Mouse (Mus musculus): ENCODE data around the gene Sh3bp1.
A peak's percentile ranks its signal among the peaks of the same experiment; 100 is the strongest.

The Sh3bp1 gene

DNA sequence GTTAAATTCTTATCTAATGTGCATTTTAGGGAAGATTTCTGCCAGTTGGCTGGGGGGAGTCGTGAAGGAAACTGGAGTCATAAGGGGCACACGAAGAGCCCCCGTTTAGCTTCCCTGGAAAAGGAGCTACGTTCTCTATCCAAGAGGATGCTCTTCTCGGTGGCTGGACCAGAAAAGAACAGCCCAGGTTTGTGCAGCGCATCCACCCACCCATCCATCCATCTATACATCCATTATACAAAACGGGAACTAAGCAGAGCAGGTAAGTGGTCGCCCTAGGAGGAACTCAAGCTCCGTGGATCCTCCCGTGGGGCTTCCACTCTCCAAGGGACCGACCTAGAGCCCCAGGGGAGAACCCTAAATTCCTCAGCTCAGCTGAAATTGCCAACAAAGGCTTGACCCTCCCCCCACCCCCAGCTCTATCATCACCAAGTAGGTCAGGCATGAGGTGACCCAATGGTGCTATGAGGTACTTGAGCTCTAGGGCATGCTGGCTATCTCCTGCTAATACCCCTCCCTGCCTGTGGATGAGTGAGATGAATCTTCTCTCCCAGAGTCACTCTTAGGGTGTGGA, 48.7 kb downstream of the Sh3bp1 start:
- no peak for DNase-seq

DNA sequence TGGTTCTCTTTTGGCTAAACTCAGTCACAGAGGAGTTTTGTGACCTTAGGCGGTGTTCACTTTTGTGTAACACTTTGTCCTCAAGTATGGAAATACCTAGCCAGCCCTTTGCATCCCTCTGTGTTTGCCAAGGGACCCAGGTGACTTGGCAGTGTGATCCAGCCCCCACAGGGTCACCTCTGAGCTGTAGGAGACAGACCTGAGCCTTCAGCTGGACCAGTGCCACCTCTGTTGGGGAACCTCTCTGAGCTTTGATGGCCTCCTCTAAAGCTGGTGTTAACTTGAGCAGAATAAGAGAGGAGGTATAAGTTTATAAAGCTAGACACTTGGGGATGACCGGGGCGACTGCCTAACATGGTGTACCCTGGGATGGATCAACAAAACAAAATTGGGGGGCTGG, 49.3 kb downstream of the Sh3bp1 start:
- peak; percentile 45 for DNase-seq

GRCm38 (mm10) chr15:78955663-78956062, 56.1 kb downstream of the Sh3bp1 start:
- DNase-seq = no peak

DNA sequence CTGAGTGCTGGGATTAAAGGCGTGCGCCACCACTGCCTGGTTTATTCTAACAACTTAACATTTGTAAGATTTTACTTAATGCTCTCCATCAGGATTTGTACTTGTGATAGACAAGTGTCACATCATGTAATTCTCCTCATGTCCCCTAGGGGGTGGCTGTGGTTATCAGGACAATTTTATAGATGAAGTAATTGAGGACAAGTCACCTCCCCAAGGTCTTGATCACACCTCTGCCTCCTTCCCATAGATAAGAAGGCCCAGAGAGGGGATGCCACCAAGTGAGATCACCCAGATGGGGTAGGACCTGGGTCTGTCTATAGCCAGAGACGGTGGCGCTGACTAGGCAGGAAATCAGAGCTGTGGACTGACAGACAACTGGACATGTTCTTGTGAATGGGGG, 56.8 kb downstream of the Sh3bp1 start:
- no peak for DNase-seq

DNA sequence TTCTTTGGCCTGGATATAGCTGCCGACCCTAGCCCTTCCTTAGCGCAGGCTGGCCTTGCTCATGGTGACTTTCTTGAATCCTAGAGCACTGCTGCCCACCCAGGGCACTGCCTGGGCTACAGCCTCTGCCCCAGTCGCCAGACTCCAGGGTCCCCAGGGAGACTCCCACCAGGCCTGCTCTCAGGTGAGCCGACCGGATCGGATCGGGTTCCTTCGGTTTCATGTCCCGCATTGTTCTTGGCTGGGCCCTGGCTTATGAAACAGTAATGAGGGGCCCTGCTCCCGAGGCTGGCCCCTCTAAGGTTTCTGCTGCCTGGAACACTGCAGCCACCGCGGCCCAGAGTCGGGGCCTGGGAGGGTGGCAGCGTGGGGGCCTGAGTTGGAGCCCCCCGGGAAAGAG, 57.5 kb downstream of the Sh3bp1 start:
- no peak for DNase-seq

- DNase-seq = no peak
Measured at GRCm38 (mm10) chr15:78959537-78959936, 60.0 kb downstream of the Sh3bp1 start.

DNA sequence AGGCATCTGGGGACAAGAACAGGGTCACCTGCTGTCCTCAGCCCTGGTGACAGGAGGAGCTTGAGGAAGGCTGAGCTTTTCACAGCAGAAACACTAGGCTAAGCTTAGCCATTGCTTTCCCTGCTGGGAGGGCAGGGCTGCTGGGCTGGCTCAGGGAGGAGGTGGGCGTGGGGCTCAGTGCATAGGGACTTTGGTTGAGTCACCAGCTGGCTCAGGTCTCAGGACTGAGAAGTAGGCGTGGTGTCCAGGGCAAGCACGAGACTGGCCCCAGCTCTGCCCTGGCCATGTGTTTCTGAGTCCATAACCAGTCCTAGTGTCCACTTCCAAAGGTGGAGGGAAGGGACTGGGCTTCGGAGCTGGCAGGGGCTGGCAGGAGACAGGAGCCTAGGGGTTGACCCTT, 60.5 kb downstream of the Sh3bp1 start:
- DNase-seq = no peak
